22 mouse cellular contexts compared by ENCODE assay signal in the genomic region with DNA sequence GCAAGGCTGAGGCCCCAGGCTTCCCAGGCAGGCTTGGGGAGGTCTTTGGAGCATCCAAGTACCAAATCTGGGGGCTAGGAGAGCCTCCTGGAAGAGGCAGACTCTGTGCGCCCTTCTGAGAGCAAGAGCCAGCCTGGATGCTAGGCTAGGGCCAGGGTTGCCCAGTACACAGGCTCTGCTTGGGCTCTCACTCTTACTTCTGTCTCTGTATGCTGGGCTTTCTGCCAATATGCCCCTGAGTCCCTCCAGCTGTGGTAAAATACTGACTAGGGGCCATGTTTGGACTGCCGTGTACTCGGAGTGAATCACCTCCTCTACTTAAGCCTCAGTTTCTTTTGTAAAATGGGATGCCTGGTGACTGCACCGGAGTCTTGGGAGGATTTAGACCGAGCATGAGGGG. TPM values are rescaled to one million over a fixed set of nuclear protein-coding genes. Genes with fewer than 3 reads are reported as not detected.
DNase-seq lines count a peak whose midpoint lies in the region; ATAC-seq and TF ChIP-seq lines count a peak whose summit lies in the region.
"Had no signal": no experiment of that assay in that cellular context is flagged by ENCODE, and none has a peak within 500 bp of the region (broad histone marks: within the 10 kb centered on the region; RNA-seq: fewer than 3 reads in every experiment).

No protein-coding gene starts in this region.

- no peak overlapping the region for H3K4me3 ChIP-seq in lung, embryonic 15.5 days
- H3K4me3 ChIP-seq in stomach, embryonic 16.5 days (replicated peaks; ENCODE audit: low read length), result no peak overlapping the region
- no peak overlapping the region for H3K4me3 ChIP-seq in stomach, postnatal 0 days (ENCODE audit: low read depth, low read length)
- peak overlapping the region; percentile 57 for H3K4me3 ChIP-seq in intestine, embryonic 16.5 days (ENCODE audit: low read length)
- H3K4me3 ChIP-seq: embryonic facial prominence, embryonic 13.5 days; forebrain, embryonic 12.5 days had no signal

- TF ChIP-seq CTCF in stomach, postnatal 0 days (IDR thresholded peaks at IDR 0.05; ENCODE audit: low read depth), result no peak

- no peaks in the 10 kb centered on the region for H3K9me3 ChIP-seq in lung, embryonic 15.5 days
- H3K9me3 ChIP-seq in stomach, embryonic 16.5 days (replicated peaks; ENCODE audit: control insufficient read depth, low read length), result no peaks in the 10 kb centered on the region
- H3K9me3 ChIP-seq in stomach, postnatal 0 days (ENCODE audit: control insufficient read depth, low read length), result no peaks in the 10 kb centered on the region
- no peaks in the 10 kb centered on the region for H3K9me3 ChIP-seq in intestine, embryonic 16.5 days (ENCODE audit: control insufficient read depth, low read length)
- H3K9me3 ChIP-seq: embryonic facial prominence, embryonic 13.5 days; forebrain, embryonic 12.5 days; G1E had no signal

- no peaks in the 10 kb centered on the region for H3K27me3 ChIP-seq in lung, embryonic 15.5 days
- H3K27me3 ChIP-seq in stomach, embryonic 16.5 days (ENCODE audit: control insufficient read depth, insufficient read depth, low read length), result no peaks in the 10 kb centered on the region
- H3K27me3 ChIP-seq in stomach, postnatal 0 days (ENCODE audit: control insufficient read depth, insufficient read depth, low read length), result no peaks in the 10 kb centered on the region
- no peaks in the 10 kb centered on the region for H3K27me3 ChIP-seq in intestine, embryonic 16.5 days (replicated peaks; ENCODE audit: control insufficient read depth, insufficient read depth, low read length)
- H3K27me3 ChIP-seq: Patski had no signal

- peak; percentile 55 for ATAC-seq in lung, embryonic 15.5 days (ENCODE audit: borderline replicate concordance, extremely low read depth, low FRiP score, low TSS enrichment)
- ATAC-seq in stomach, embryonic 16.5 days (ENCODE audit: insufficient read depth, low FRiP score), result no peak
- ATAC-seq in stomach, postnatal 0 days (ENCODE audit: low FRiP score, low TSS enrichment), result no peak
- no peak for ATAC-seq in intestine, embryonic 16.5 days
- ATAC-seq: activated CD4-positive, CD25-positive, alpha-beta regulatory T cell, adult 4 months; forebrain, embryonic 16.5 days; hindbrain, embryonic 16.5 days; Patski had no signal

- peaks cover 33% of the 10 kb centered on the region for H3K4me1 ChIP-seq in lung, embryonic 15.5 days
- H3K4me1 ChIP-seq in stomach, embryonic 16.5 days (ENCODE audit: control insufficient read depth, insufficient read depth, low read length), result peaks cover 19% of the 10 kb centered on the region
- no peaks in the 10 kb centered on the region for H3K4me1 ChIP-seq in stomach, postnatal 0 days (replicated peaks; ENCODE audit: control insufficient read depth, insufficient read depth)
- H3K4me1 ChIP-seq in intestine, embryonic 16.5 days (ENCODE audit: control insufficient read depth, insufficient read depth, low read length), result peaks cover 25% of the 10 kb centered on the region

- peaks cover 22% of the 10 kb centered on the region; the same call in 1 of the 2 replicates for H3K36me3 ChIP-seq in lung, embryonic 15.5 days
- H3K36me3 ChIP-seq in stomach, embryonic 16.5 days (ENCODE audit: control insufficient read depth, insufficient read depth, low read length), result peaks cover 8% of the 10 kb centered on the region; the same call in 1 of the 2 replicates
- 0 out of 2 replicates have a peak, but pooled peaks cover 2% of the 10 kb centered on the region for H3K36me3 ChIP-seq in stomach, postnatal 0 days (ENCODE audit: control insufficient read depth, insufficient read depth, low read length)
- H3K36me3 ChIP-seq in intestine, embryonic 16.5 days (ENCODE audit: control insufficient read depth, insufficient read depth, low read length), result 0 out of 2 replicates have a peak, but pooled peaks cover 6% of the 10 kb centered on the region

- WGBS in lung, embryonic 15.5 days, result 58% methylated on average over 5 of the region's 5 CpGs
- 61% methylated on average over 5 of the region's 5 CpGs for WGBS in stomach, embryonic 16.5 days
- WGBS in stomach, postnatal 0 days, result 46% methylated on average over 5 of the region's 5 CpGs
- WGBS in intestine, embryonic 16.5 days, result 68% methylated on average over 5 of the region's 5 CpGs

- H3K27ac ChIP-seq in lung, embryonic 15.5 days, result peak overlapping the region; percentile 45
- peak overlapping the region; percentile 23; the same call in 1 of the 2 replicates for H3K27ac ChIP-seq in stomach, embryonic 16.5 days (ENCODE audit: low read length)
- H3K27ac ChIP-seq in stomach, postnatal 0 days (replicated peaks), result no peak overlapping the region
- peak overlapping the region; percentile 27; the same call in 1 of the 2 replicates for H3K27ac ChIP-seq in intestine, embryonic 16.5 days (ENCODE audit: low read length)
- H3K27ac ChIP-seq: embryonic facial prominence, embryonic 13.5 days; forebrain, embryonic 12.5 days had no signal

- no peak overlapping the region for H3K4me2 ChIP-seq in lung, embryonic 15.5 days
- no peak overlapping the region for H3K4me2 ChIP-seq in stomach, embryonic 16.5 days (ENCODE audit: low read depth, low read length)
- no peak overlapping the region for H3K4me2 ChIP-seq in stomach, postnatal 0 days (replicated peaks; ENCODE audit: low read depth)
- H3K4me2 ChIP-seq in intestine, embryonic 16.5 days (ENCODE audit: low read depth, low read length), result peak overlapping the region; percentile 55
- H3K4me2 ChIP-seq: embryonic facial prominence, embryonic 13.5 days; forebrain, embryonic 12.5 days; heart, embryonic 11.5 days had no signal

- no peak overlapping the region for H3K9ac ChIP-seq in lung, embryonic 15.5 days
- H3K9ac ChIP-seq in stomach, embryonic 16.5 days (ENCODE audit: low read length), result peak overlapping the region; percentile 46
- no peak overlapping the region for H3K9ac ChIP-seq in stomach, postnatal 0 days (ENCODE audit: low read length)
- H3K9ac ChIP-seq in intestine, embryonic 16.5 days (ENCODE audit: low read depth, low read length), result 0 out of 2 replicates have a peak overlapping the region, but pooled peaks have one; percentile 6
- H3K9ac ChIP-seq: forebrain, embryonic 12.5 days had no signal

- TF ChIP-seq EP300 in stomach, postnatal 0 days (optimal IDR thresholded peaks at IDR 0.05), result no peak

- DNase-seq in lung, adult 18-20 months, result no peak
- DNase-seq in stomach, postnatal 0 days (ENCODE audit: low spot score), result no peak
- DNase-seq in Muller cell, postnatal 12 days (ENCODE audit: inconsistent ontology term), result no peak
- no peak for DNase-seq in spleen, postnatal 14 days (ENCODE audit: low spot score in 2 of 2)
- DNase-seq: adrenal gland, postnatal 14 days; cerebellum, adult 11-12 months; cerebellum, adult 9-10 months; cerebellum, postnatal 25 days; gastrocnemius, postnatal 10 days; heart, adult 18-20 months; heart, postnatal 36 days had no signal

RNA-seq across cellular contexts. Expression of gene 2200002D01Rik, which starts 2.3 kb away (rescaled TPM):
- polyA plus RNA-seq in lung, embryonic 15.5 days (2015; fragmentation: Nextera tagmentation; extraction: Ambion mirVana), result 13.1 and 14.4 TPM in 2 replicates
- polyA plus RNA-seq in stomach, embryonic 16.5 days (2015; fragmentation: Nextera tagmentation; extraction: Ambion mirVana), result 77.3 and 80.2 TPM in 2 replicates
- polyA plus RNA-seq in stomach, postnatal 0 days (2015; fragmentation: Nextera tagmentation; extraction: Ambion mirVana), result 192 and 201 TPM in 2 replicates
- polyA plus RNA-seq in intestine, embryonic 16.5 days (2015; fragmentation: Nextera tagmentation; extraction: Ambion mirVana), result 261 and 264 TPM in 2 replicates
- polyA plus RNA-seq: G1E had no signal

RNA-seq across cellular contexts. Expression of gene Yif1b, which starts 7.9 kb away (rescaled TPM):
- polyA plus RNA-seq in lung, embryonic 15.5 days (2015; fragmentation: Nextera tagmentation; extraction: Ambion mirVana), result 133 and 134 TPM in 2 replicates
- 89.4 and 92.2 TPM in 2 replicates for polyA plus RNA-seq in stomach, embryonic 16.5 days (2015; fragmentation: Nextera tagmentation; extraction: Ambion mirVana)
- polyA plus RNA-seq in stomach, postnatal 0 days (2015; fragmentation: Nextera tagmentation; extraction: Ambion mirVana), result 62.8 and 74.1 TPM in 2 replicates
- 83.1 and 83.7 TPM in 2 replicates for polyA plus RNA-seq in intestine, embryonic 16.5 days (2015; fragmentation: Nextera tagmentation; extraction: Ambion mirVana)

RNA-seq across cellular contexts. Expression of gene Kcnk6, which starts 13.7 kb away (rescaled TPM):
- polyA plus RNA-seq in lung, embryonic 15.5 days (2015; fragmentation: Nextera tagmentation; extraction: Ambion mirVana), result 1.7 and 2.0 TPM in 2 replicates
- polyA plus RNA-seq in stomach, embryonic 16.5 days (2015; fragmentation: Nextera tagmentation; extraction: Ambion mirVana), result 2.2 and 3.1 TPM in 2 replicates
- 2.4 and 3.0 TPM in 2 replicates for polyA plus RNA-seq in stomach, postnatal 0 days (2015; fragmentation: Nextera tagmentation; extraction: Ambion mirVana)
- 2.5 TPM in 2 replicates for polyA plus RNA-seq in intestine, embryonic 16.5 days (2015; fragmentation: Nextera tagmentation; extraction: Ambion mirVana)
- polyA plus RNA-seq: G1E, Patski had no signal

RNA-seq across cellular contexts. Expression of gene Catsperg1, which starts 32.2 kb away (rescaled TPM):
- 0.86 and 1.0 TPM in 2 replicates for polyA plus RNA-seq in lung, embryonic 15.5 days (2015; fragmentation: Nextera tagmentation; extraction: Ambion mirVana)
- polyA plus RNA-seq in stomach, embryonic 16.5 days (2015; fragmentation: Nextera tagmentation; extraction: Ambion mirVana), result 0.41 and 0.81 TPM in 2 replicates
- polyA plus RNA-seq in stomach, postnatal 0 days (2015; fragmentation: Nextera tagmentation; extraction: Ambion mirVana), result 0.29 and 0.65 TPM in 2 replicates
- polyA plus RNA-seq in intestine, embryonic 16.5 days (2015; fragmentation: Nextera tagmentation; extraction: Ambion mirVana), result 0.42 and 0.92 TPM in 2 replicates
- polyA plus RNA-seq: Patski had no signal

RNA-seq across cellular contexts. Expression of gene Spint2, which starts 35.7 kb away (rescaled TPM):
- 325 and 332 TPM in 2 replicates for polyA plus RNA-seq in lung, embryonic 15.5 days (2015; fragmentation: Nextera tagmentation; extraction: Ambion mirVana)
- 399 and 413 TPM in 2 replicates for polyA plus RNA-seq in stomach, embryonic 16.5 days (2015; fragmentation: Nextera tagmentation; extraction: Ambion mirVana)
- 638 and 692 TPM in 2 replicates for polyA plus RNA-seq in stomach, postnatal 0 days (2015; fragmentation: Nextera tagmentation; extraction: Ambion mirVana)
- polyA plus RNA-seq in intestine, embryonic 16.5 days (2015; fragmentation: Nextera tagmentation; extraction: Ambion mirVana), result 626 and 672 TPM in 2 replicates

Comparison
In these comparisons a context has a peak if more than half of its experiments do, and no peak if none do; other contexts are left out.
1. H3K9ac ChIP-seq: peak in stomach, embryonic 16.5 days (single experiment) and intestine, embryonic 16.5 days (single experiment); none in lung, embryonic 15.5 days (single experiment) and stomach, postnatal 0 days (single experiment).